Mouse (Mus musculus) small intestine, adult 2 months (tissue): ENCODE data around the gene Mcfd2. TPM values are rescaled to one million over a fixed set of nuclear protein-coding genes. Genes with fewer than 3 reads are reported as not detected.

ENCODE experiments used
- H3K27ac ChIP-seq: fragments of 200-500 bp; 2 replicates; pipeline ENCODE4 v1.5.1; 2012; ENCODE audit warnings: low read depth, low read length, control low read depth, inconsistent platforms; ENCODE audit not compliant: insufficient read depth
- H3K27me3 ChIP-seq: fragments of 200-500 bp; 2 replicates; pipeline ENCODE4 v1.6.1; 2012; ENCODE audit warnings: mild to moderate bottlenecking, moderate library complexity, low read length, inconsistent platforms; ENCODE audit not compliant: control insufficient read depth, insufficient read depth
- H3K36me3 ChIP-seq: fragments of 200-500 bp; 2 replicates; pipeline ENCODE4 v1.6.1; 2012; ENCODE audit warnings: mild to moderate bottlenecking, low read length, control low read depth, inconsistent platforms; ENCODE audit not compliant: control insufficient read depth, insufficient read depth
- H3K4me1 ChIP-seq: fragments of 200-500 bp; 2 replicates; pipeline ENCODE4 v1.6.1; 2012; ENCODE audit warnings: low read length, inconsistent platforms, mixed read lengths; ENCODE audit not compliant: control insufficient read depth, insufficient read depth, insufficient read length
- H3K4me3 ChIP-seq: fragments of 200-500 bp; 2 replicates; pipeline ENCODE4 v1.5.1; 2012; ENCODE audit warnings: low read depth, mild to moderate bottlenecking, control low read depth, inconsistent platforms, low read length, moderate library complexity
- CTCF ChIP-seq: fragments of 200-500 bp; IDR thresholded peaks from 2 replicates; pipeline ENCODE4 v1.5.1; 2012; ENCODE audit warnings: low read depth, mild to moderate bottlenecking, control low read depth, inconsistent platforms, low read length, moderate library complexity, mixed read lengths; ENCODE audit not compliant: insufficient replicate concordance, insufficient read length; ENCODE audit errors: extremely low read depth
- POLR2A ChIP-seq: fragments of 200-500 bp; IDR thresholded peaks from 2 replicates; pipeline ENCODE4 v1.6.1; 2012; ENCODE audit warnings: low read depth, mild to moderate bottlenecking, control low read depth, inconsistent platforms, low read length, moderate library complexity
- WGBS: fragments of 180-500 bp; shearing (Covaris S2); methylation state at CpG from one replicate; pipeline ENCODE4 v1.1.7; 2018; 5-methylcytosine and 5-hydroxymethylcytosine counted together
- polyA plus RNA-seq: library from polyadenylated mRNA; depleted of rRNA; stranded (reverse); fragments of >200 nt; gene quantifications from 2 replicates; pipeline ENCODE4 v1.2.3, GENCODE M21; 2012; rRNA removed

The Mcfd2 gene
- polyA plus RNA-seq, 1 experiment: 169 TPM

- no peaks in the 10 kb centered on the region for H3K36me3 ChIP-seq
- no peak overlapping the region for H3K27ac ChIP-seq
- no peak for TF ChIP-seq POLR2A
- no peak for TF ChIP-seq CTCF
- no peaks in the 10 kb centered on the region for H3K27me3 ChIP-seq
- H3K4me1 ChIP-seq: no peaks in the 10 kb centered on the region
- no peak overlapping the region for H3K4me3 ChIP-seq
- 71% methylated on average over 4 of the region's 4 CpGs for WGBS
Observed at GRCm38 (mm10) chr17:87227878-87228277, 37.9 kb downstream of the Mcfd2 start.

GRCm38 (mm10) chr17:87226079-87226640, 39.6 kb downstream of the Mcfd2 start:
- no peak for TF ChIP-seq CTCF
- no peak for TF ChIP-seq POLR2A
- no peaks in the 10 kb centered on the region for H3K36me3 ChIP-seq
- no peak overlapping the region for H3K4me3 ChIP-seq
- no peaks in the 10 kb centered on the region for H3K27me3 ChIP-seq
- no peak overlapping the region for H3K27ac ChIP-seq
- H3K4me1 ChIP-seq: no peaks in the 10 kb centered on the region
- 57% methylated on average over 10 of the region's 10 CpGs for WGBS

- Histone ChIP-seq H3K4me1 (no peaks in the 10 kb centered on the region), H3K27ac (no peak overlapping the region), H3K36me3 (no peaks in the 10 kb centered on the region), H3K27me3 (no peaks in the 10 kb centered on the region), H3K4me3 (no peak overlapping the region)
- TF ChIP-seq CTCF (no peak), POLR2A (no peak)
- WGBS: 86% methylated on average over 9 of the region's 9 CpGs
Observed at GRCm38 (mm10) chr17:87225384-87225783, 40.4 kb downstream of the Mcfd2 start.

GRCm38 (mm10) chr17:87224461-87224860, 41.3 kb downstream of the Mcfd2 start:
- H3K4me1 ChIP-seq: no peaks in the 10 kb centered on the region
- no peaks in the 10 kb centered on the region for H3K27me3 ChIP-seq
- H3K36me3 ChIP-seq: no peaks in the 10 kb centered on the region
- WGBS: 70% methylated on average over 2 of the region's 2 CpGs
- H3K4me3 ChIP-seq: no peak overlapping the region
- H3K27ac ChIP-seq: no peak overlapping the region
- TF ChIP-seq POLR2A: no peak
- no peak for TF ChIP-seq CTCF

GRCm38 (mm10) chr17:87219456-87219855, 46.3 kb downstream of the Mcfd2 start:
- 80% methylated on average over 9 of the region's 9 CpGs for WGBS
- H3K4me1 ChIP-seq: no peaks in the 10 kb centered on the region
- H3K27me3 ChIP-seq: no peaks in the 10 kb centered on the region
- TF ChIP-seq POLR2A: no peak
- TF ChIP-seq CTCF: no peak
- H3K36me3 ChIP-seq: no peaks in the 10 kb centered on the region
- no peak overlapping the region for H3K4me3 ChIP-seq
- H3K27ac ChIP-seq: no peak overlapping the region

- H3K27me3 ChIP-seq: no peaks in the 10 kb centered on the region
- H3K4me1 ChIP-seq: no peaks in the 10 kb centered on the region
- H3K4me3 ChIP-seq: no peak overlapping the region
- TF ChIP-seq POLR2A: no peak
- H3K27ac ChIP-seq: no peak overlapping the region
- WGBS: 91% methylated on average over 7 of the region's 7 CpGs
- H3K36me3 ChIP-seq: no peaks in the 10 kb centered on the region
Observed at GRCm38 (mm10) chr17:87214523-87214922, 51.2 kb downstream of the Mcfd2 start.

- no peak overlapping the region for H3K4me3 ChIP-seq
- 78% methylated on average over 2 of the region's 2 CpGs for WGBS
- no peak for TF ChIP-seq CTCF
Observed at GRCm38 (mm10) chr17:87210525-87210924, 55.2 kb downstream of the Mcfd2 start.

GRCm38 (mm10) chr17:87206885-87207284, 58.9 kb downstream of the Mcfd2 start:
- WGBS: 82% methylated on average over 2 of the region's 2 CpGs
- H3K36me3 ChIP-seq: no peaks in the 10 kb centered on the region
- no peaks in the 10 kb centered on the region for H3K27me3 ChIP-seq
- H3K27ac ChIP-seq: peak overlapping the region; percentile 56
- no peak overlapping the region for H3K4me3 ChIP-seq
- TF ChIP-seq CTCF: no peak
- TF ChIP-seq POLR2A: no peak
- H3K4me1 ChIP-seq: peaks cover 3% of the 10 kb centered on the region; the same call in 1 of the 2 replicates

More at GRCm38 (mm10) chr17:87210525-87210924, 55.2 kb downstream of the Mcfd2 start:
- Histone ChIP-seq H3K36me3 (no peaks in the 10 kb centered on the region), H3K27ac (no peak overlapping the region), H3K27me3 (no peaks in the 10 kb centered on the region), H3K4me1 (peaks cover 3% of the 10 kb centered on the region; the same call in 1 of the 2 replicates)

Other genes with a start within 250 kb of the Mcfd2 start
- 1.2 and 2.3 TPM in 2 replicates for gene Pigf, start 240.5 kb downstream of the Mcfd2 start, polyA plus RNA-seq
- 1.4 and 4.4 TPM in 2 replicates for gene Cript, start 240.4 kb downstream of the Mcfd2 start, polyA plus RNA-seq
- 1.0 and 1.8 TPM in 2 replicates for gene Socs5, start 158.3 kb downstream of the Mcfd2 start, polyA plus RNA-seq
- 195 and 289 TPM in 2 replicates for gene Ttc7, start 17.0 kb upstream of the Mcfd2 start, polyA plus RNA-seq
- not detected in 2 replicates for gene Stpg4, start 161.8 kb upstream of the Mcfd2 start, polyA plus RNA-seq
- gene Calm2, start 181.0 kb upstream of the Mcfd2 start, polyA plus RNA-seq: 7.3 and 22.8 TPM in 2 replicates